Mouse (Mus musculus) hindbrain, postnatal 0 days (tissue): ENCODE measurements at regions not wholly inside any gene's neighbourhood (a gene's known extent, or its start where the extent isn't known, plus 50 kb on each side); places are given as distances from the start of the nearest gene placed in this dataset.

ENCODE experiments used
- ATAC-seq: fragments of 200-750 bp; cut with Nextera tagmentation; 2 replicates; pipeline ENCODE4 v1.8.0; 2017; ENCODE audit warnings: mild to moderate bottlenecking, moderate TSS enrichment, moderate library complexity
- DNase-seq: peaks from one replicate; pipeline ENCODE4 v3.0.0-alpha.2; 2015; ENCODE audit warnings: low spot score
- H3K27ac ChIP-seq: fragments of 300-500 bp; sonication (generic); 2 replicates; pipeline ENCODE4 v1.5.1; 2014; ENCODE audit warnings: mild to moderate bottlenecking
- H3K27me3 ChIP-seq: fragments of 300-500 bp; sonication (generic); 2 replicates; pipeline ENCODE4 v1.6.1; 2014; ENCODE audit warnings: low read length, mixed read lengths; ENCODE audit not compliant: insufficient read depth
- H3K36me3 ChIP-seq: fragments of 300-500 bp; sonication (generic); 2 replicates; pipeline ENCODE4 v1.6.1; 2014; ENCODE audit warnings: low read length, mixed read lengths; ENCODE audit not compliant: insufficient read depth
- H3K4me1 ChIP-seq: fragments of 300-500 bp; sonication (generic); 2 replicates; pipeline ENCODE4 v1.6.1; 2014; ENCODE audit warnings: antibody characterized with exemption, low read length, mixed read lengths; ENCODE audit not compliant: insufficient read depth
- H3K4me2 ChIP-seq: fragments of 300-500 bp; sonication (generic); 2 replicates; pipeline ENCODE4 v1.6.1; 2014; ENCODE audit warnings: low read depth, mild to moderate bottlenecking, low read length, moderate library complexity, mixed read lengths
- H3K4me3 ChIP-seq: fragments of 300-500 bp; sonication (generic); 2 replicates; pipeline ENCODE4 v1.5.1; 2014; ENCODE audit warnings: low read length
- H3K9ac ChIP-seq: fragments of 300-500 bp; sonication (generic); replicated peaks from 2 replicates; pipeline ENCODE4 v1.6.1; 2014; ENCODE audit warnings: mild to moderate bottlenecking, low read length, moderate library complexity, mixed read lengths
- H3K9me3 ChIP-seq: fragments of 300-500 bp; sonication (generic); 2 replicates; pipeline ENCODE4 v1.6.1; 2016; ENCODE audit warnings: low read length, mixed read lengths
- CTCF ChIP-seq: IDR thresholded peaks from 2 replicates; pipeline ENCODE4 v1.5.1; 2016; ENCODE audit warnings: antibody characterized with exemption, control low read depth, low read depth
- WGBS: fragments of 180-500 bp; shearing (Covaris S2); extraction: QIAGEN DNeasy Blood & Tissue Kit; methylation state at CpG from one replicate; pipeline ENCODE4 v1.1.7; 2014; 5-methylcytosine and 5-hydroxymethylcytosine counted together

DNA sequence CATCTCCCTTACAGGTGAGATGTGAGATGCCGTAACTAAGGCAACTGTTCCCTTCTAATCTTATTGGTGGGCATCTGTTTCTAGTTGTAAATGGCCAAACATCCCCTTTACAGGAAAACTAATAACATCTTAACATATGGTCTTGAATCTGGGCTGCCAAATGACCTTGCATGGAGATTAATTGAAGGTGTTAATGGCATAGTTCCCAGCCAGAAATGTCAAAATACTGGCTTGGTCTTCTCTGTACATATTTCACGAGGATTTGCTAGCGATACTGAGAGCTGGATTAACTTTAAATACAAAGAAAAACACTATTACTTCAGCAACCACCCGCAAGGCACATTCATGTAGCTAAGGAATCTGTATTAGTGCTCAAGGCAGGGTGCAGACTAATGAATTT is 244.0 kb upstream of the Meis1 start:
- no peaks in the 10 kb centered on the region for H3K4me1 ChIP-seq
- no peak overlapping the region for H3K4me3 ChIP-seq
- ATAC-seq = no peak
- WGBS = 58% methylated on average over 4 of the region's 4 CpGs
- no peaks in the 10 kb centered on the region for H3K9me3 ChIP-seq
- no peak overlapping the region for H3K27ac ChIP-seq
- H3K36me3 ChIP-seq = no peaks in the 10 kb centered on the region
- H3K9ac ChIP-seq = no peak overlapping the region
- DNase-seq = peak; percentile 27
- no peak overlapping the region for H3K4me2 ChIP-seq
- H3K27me3 ChIP-seq = no peaks in the 10 kb centered on the region
- no peak for TF ChIP-seq CTCF

DNA sequence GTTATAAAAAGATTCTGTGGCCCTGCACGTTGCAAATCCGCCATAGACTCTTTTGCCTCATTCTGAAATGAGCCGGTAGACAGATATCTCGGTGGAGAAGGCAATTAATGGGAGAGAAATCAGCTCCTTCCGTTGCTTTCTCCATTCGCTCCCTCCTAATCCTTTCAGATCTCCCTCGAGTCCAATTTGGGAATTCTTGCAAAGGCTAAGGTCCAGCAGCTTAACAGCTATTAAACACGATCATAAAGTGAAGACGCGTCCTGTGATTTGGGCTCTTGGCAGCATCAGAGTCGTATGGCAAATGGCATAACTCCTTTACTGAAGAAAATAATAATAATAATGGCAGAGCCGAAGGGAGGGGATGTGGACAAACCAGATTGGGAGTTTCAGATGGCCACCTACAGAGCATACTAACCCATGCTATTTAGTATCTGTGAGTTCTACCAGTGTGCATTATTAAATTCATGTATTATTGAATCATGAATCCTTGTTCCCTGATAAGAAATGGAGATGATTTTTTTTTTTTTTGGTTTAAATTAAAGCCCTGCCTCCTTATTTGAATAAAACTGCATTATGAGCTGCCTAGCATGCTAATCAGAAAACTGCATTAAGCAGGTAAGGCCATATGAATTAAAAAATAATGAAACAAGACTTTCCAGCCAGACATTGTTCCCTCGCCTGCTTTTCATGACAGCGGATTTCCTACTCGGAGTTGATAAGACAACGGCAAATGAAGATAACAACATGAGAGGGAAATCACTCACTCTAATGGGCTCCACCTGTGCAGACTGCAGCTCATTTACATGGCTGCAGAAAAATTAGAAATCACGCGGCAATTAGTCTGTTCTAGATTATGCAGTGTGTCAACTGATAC is 246.2 kb upstream of the Meis1 start:
- no peak overlapping the region for H3K27ac ChIP-seq
- ATAC-seq = peak; percentile 63; the same call in 1 of the 2 replicates
- no peak overlapping the region for H3K4me2 ChIP-seq

GRCm38 (mm10) chr11:19265672-19265972 is 246.8 kb upstream of the Meis1 start:
- H3K4me3 ChIP-seq = no peak overlapping the region
- no peaks in the 10 kb centered on the region for H3K36me3 ChIP-seq
- TF ChIP-seq CTCF = no peak
- no peaks in the 10 kb centered on the region for H3K4me1 ChIP-seq
- H3K4me2 ChIP-seq = no peak overlapping the region
- H3K27me3 ChIP-seq = no peaks in the 10 kb centered on the region
- no peaks in the 10 kb centered on the region for H3K9me3 ChIP-seq
- DNase-seq = no peak
- no peak overlapping the region for H3K27ac ChIP-seq
- ATAC-seq = no peak
- 62% methylated on average over 3 of the region's 3 CpGs for WGBS
- no peak overlapping the region for H3K9ac ChIP-seq

More for the DNA sequence above, 246.2 kb upstream of the Meis1 start:
- Histone ChIP-seq H3K4me1 (no peaks in the 10 kb centered on the region), H3K36me3 (no peaks in the 10 kb centered on the region), H3K9ac (no peak overlapping the region), H3K4me3 (no peak overlapping the region), H3K9me3 (no peaks in the 10 kb centered on the region), H3K27me3 (no peaks in the 10 kb centered on the region)
- TF ChIP-seq CTCF = no peak
- DNase-seq = peak; percentile 35
- 65% methylated on average over 18 of the region's 18 CpGs for WGBS

GRCm38 (mm10) chr11:19290971-19291370 is 272.2 kb upstream of the Meis1 start:
- Histone ChIP-seq H3K4me1 (no peaks in the 10 kb centered on the region), H3K9ac (no peak overlapping the region), H3K36me3 (no peaks in the 10 kb centered on the region), H3K4me3 (no peak overlapping the region), H3K9me3 (no peaks in the 10 kb centered on the region), H3K4me2 (no peak overlapping the region), H3K27ac (no peak overlapping the region), H3K27me3 (no peaks in the 10 kb centered on the region)
- no peak for TF ChIP-seq CTCF
- DNase-seq = peak; percentile 31
- 66% methylated on average over 6 of the region's 6 CpGs for WGBS
- no peak for ATAC-seq

DNA sequence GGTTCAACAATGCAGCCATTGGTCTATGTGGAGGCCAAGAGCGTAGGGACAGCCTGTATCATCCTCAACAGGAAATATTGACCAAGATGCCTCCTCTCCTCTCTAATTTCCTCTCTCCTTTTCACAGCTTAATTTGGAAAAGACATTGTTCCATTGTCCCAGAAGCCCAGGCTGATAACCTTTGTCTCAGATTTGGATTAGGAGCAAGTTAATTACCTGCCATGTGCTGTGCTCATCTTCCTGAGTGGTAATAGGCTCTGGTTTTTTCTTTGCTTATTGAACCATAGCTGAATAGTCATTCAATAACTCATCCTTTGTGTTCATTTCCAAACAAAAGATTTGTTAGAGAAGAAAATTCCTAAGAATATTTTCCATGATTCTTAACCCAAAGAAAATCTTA is 280.6 kb upstream of the Meis1 start:
- H3K9me3 ChIP-seq = no peaks in the 10 kb centered on the region
- no peaks in the 10 kb centered on the region for H3K4me1 ChIP-seq
- ATAC-seq = no peak
- H3K27ac ChIP-seq = no peak overlapping the region
- no peak overlapping the region for H3K4me2 ChIP-seq
- no peak overlapping the region for H3K4me3 ChIP-seq
- H3K27me3 ChIP-seq = no peaks in the 10 kb centered on the region
- WGBS = 91% methylated on average over 1 of the region's 1 CpGs
- no peak for TF ChIP-seq CTCF
- DNase-seq = no peak
- no peak overlapping the region for H3K9ac ChIP-seq
- no peaks in the 10 kb centered on the region for H3K36me3 ChIP-seq

- H3K9me3 ChIP-seq = no peaks in the 10 kb centered on the region
- no peak overlapping the region for H3K4me2 ChIP-seq
- no peak for TF ChIP-seq CTCF
- ATAC-seq (no peak), DNase-seq (no peak)
- H3K4me3 ChIP-seq = no peak overlapping the region
- 90% methylated on average over 5 of the region's 5 CpGs for WGBS
- no peaks in the 10 kb centered on the region for H3K27me3 ChIP-seq
- H3K36me3 ChIP-seq = no peaks in the 10 kb centered on the region
- no peak overlapping the region for H3K9ac ChIP-seq
- no peak overlapping the region for H3K27ac ChIP-seq
- no peaks in the 10 kb centered on the region for H3K4me1 ChIP-seq
These were observed 287.9 kb upstream of the Meis1 start for GRCm38 (mm10) chr11:19306687-19307086.

DNA sequence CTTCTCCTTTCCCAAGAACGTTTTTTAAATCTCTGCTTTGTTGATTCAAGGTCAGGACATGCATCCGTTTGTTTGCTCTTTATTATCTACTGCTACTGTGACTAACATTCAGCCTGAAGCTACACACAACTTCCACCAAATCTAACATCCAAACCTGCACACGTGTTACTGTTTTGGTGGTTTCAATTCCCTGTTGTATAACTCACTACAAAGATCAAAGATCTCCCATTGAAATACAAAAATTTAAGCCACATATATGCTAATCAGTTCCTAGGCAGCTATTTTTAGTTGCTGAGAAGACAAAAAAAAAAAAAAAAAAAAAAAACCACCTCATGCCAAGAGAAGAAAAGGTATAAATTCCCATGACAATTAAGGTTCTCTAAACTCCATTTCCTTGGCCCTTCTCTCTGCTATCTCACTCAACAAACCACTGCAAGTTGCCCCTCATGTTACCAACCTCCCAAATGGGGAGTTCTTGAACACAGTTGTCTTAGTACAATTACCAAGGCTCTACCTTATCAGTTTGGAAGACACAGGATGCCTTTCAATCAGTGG is 312.0 kb upstream of the Meis1 start:
- TF ChIP-seq CTCF = no peak
- 65% methylated on average over 2 of the region's 3 CpGs for WGBS
- H3K4me3 ChIP-seq = no peak overlapping the region
- no peaks in the 10 kb centered on the region for H3K4me1 ChIP-seq
- H3K4me2 ChIP-seq = no peak overlapping the region
- no peaks in the 10 kb centered on the region for H3K27me3 ChIP-seq
- DNase-seq (no peak), ATAC-seq (no peak)
- no peak overlapping the region for H3K27ac ChIP-seq
- H3K9me3 ChIP-seq = no peaks in the 10 kb centered on the region
- H3K9ac ChIP-seq = no peak overlapping the region
- no peaks in the 10 kb centered on the region for H3K36me3 ChIP-seq
